Comparison of ENCODE assay signal across 32 mouse cellular contexts in genomic region chr8:87175097-87175496, GRCm38 (mm10).
DNase-seq lines count a peak whose midpoint lies in the region; ATAC-seq and TF ChIP-seq lines count a peak whose summit lies in the region.
"Had no signal": no experiment of that assay in that cellular context is flagged by ENCODE, and none has a peak within 500 bp of the region (broad histone marks: within the 10 kb centered on the region; RNA-seq: fewer than 3 reads in every experiment).

No protein-coding gene starts in this region.

- no peaks in the 10 kb centered on the region for H3K36me3 ChIP-seq in forebrain, postnatal 0 days (ENCODE audit: insufficient read depth)
- H3K36me3 ChIP-seq in forebrain, embryonic 12.5 days (replicated peaks) = no peaks in the 10 kb centered on the region
- H3K36me3 ChIP-seq: embryonic facial prominence, embryonic 13.5 days; heart, embryonic 12.5 days; hindbrain, embryonic 13.5 days; liver, embryonic 15.5 days; lung, embryonic 15.5 days; midbrain, embryonic 15.5 days; neural tube, embryonic 15.5 days had no signal

- H3K4me3 ChIP-seq in forebrain, postnatal 0 days (ENCODE audit: low read depth, low read length) = no peak overlapping the region
- no peak overlapping the region for H3K4me3 ChIP-seq in forebrain, embryonic 12.5 days (replicated peaks)
- no peak overlapping the region for H3K4me3 ChIP-seq in left cerebral cortex, adult 2 months
- H3K4me3 ChIP-seq: embryonic facial prominence, embryonic 13.5 days; erythroblast, embryonic 14.5 days; forebrain, embryonic 13.5 days; gastrocnemius, adult 2 months; heart, embryonic 12.5 days; hindbrain, embryonic 13.5 days; liver, embryonic 15.5 days; lung, embryonic 15.5 days; midbrain, embryonic 15.5 days; neural tube, embryonic 15.5 days had no signal

- H3K27ac ChIP-seq in forebrain, postnatal 0 days (ENCODE audit: low read depth, low read length) = no peak overlapping the region
- no peak overlapping the region for H3K27ac ChIP-seq in forebrain, embryonic 12.5 days
- H3K27ac ChIP-seq in left cerebral cortex, adult 2 months = no peak overlapping the region
- H3K27ac ChIP-seq: embryonic facial prominence, embryonic 13.5 days; forebrain, embryonic 13.5 days; gastrocnemius, adult 2 months; hindbrain, embryonic 13.5 days; liver, embryonic 15.5 days; lung, embryonic 15.5 days; macrophage; midbrain, embryonic 15.5 days; neural tube, embryonic 15.5 days had no signal

- no peak for ATAC-seq in forebrain, postnatal 0 days
- ATAC-seq in forebrain, embryonic 12.5 days (ENCODE audit: low FRiP score) = no peak
- ATAC-seq: CD4-positive, CD25-positive, alpha-beta regulatory T cell, adult 4 months; forebrain, embryonic 13.5 days; midbrain, embryonic 15.5 days had no signal

- DNase-seq in forebrain, postnatal 0 days = peak; percentile 46
- peak; percentile 8 to 37 for DNase-seq in left cerebral cortex, postnatal 25 days (ENCODE audit: low spot score in 2 of 2)
- no peak for DNase-seq in left cerebral cortex, adult 2 months (ENCODE audit: extremely low spot score in 1 of 2, low spot score in 2 of 2)
- DNase-seq in right cerebral cortex, adult 18-20 months = peak; percentile 7
- DNase-seq in right cerebral cortex, postnatal 4 days = no peak
- DNase-seq in brain, embryonic 18.5 days (ENCODE audit: low read depth, low spot score) = peak; percentile 30
- DNase-seq in adrenal gland, postnatal 36 days = no peak
- DNase-seq: adrenal gland, adult 8-10 months; cerebellum, adult 11-12 months; cerebellum, adult 9-11 months; embryo, embryonic 11 days; gastrocnemius, adult 2 months; gastrocnemius, postnatal 36 days; heart, adult 18-20 months; heart, postnatal 4 days; kidney, adult 11 months; retina, postnatal 1 day; right cerebral cortex, postnatal 25 days; spleen, adult 18-20 months; thymus, postnatal 4 days had no signal

- H3K4me1 ChIP-seq in forebrain, postnatal 0 days (ENCODE audit: insufficient read depth) = no peaks in the 10 kb centered on the region
- no peaks in the 10 kb centered on the region for H3K4me1 ChIP-seq in forebrain, embryonic 12.5 days
- H3K4me1 ChIP-seq: embryonic facial prominence, embryonic 13.5 days; forebrain, embryonic 13.5 days; heart, embryonic 12.5 days; hindbrain, embryonic 13.5 days; liver, embryonic 15.5 days; lung, embryonic 15.5 days; midbrain, embryonic 15.5 days; neural tube, embryonic 15.5 days had no signal

- no peaks in the 10 kb centered on the region for H3K9me3 ChIP-seq in forebrain, postnatal 0 days (ENCODE audit: low read length)
- no peaks in the 10 kb centered on the region for H3K9me3 ChIP-seq in forebrain, embryonic 12.5 days
- H3K9me3 ChIP-seq: embryonic facial prominence, embryonic 13.5 days; forebrain, embryonic 13.5 days; heart, embryonic 12.5 days; hindbrain, embryonic 13.5 days; liver, embryonic 15.5 days; lung, embryonic 15.5 days; midbrain, embryonic 15.5 days; neural tube, embryonic 15.5 days had no signal

- TF ChIP-seq CTCF in forebrain, postnatal 0 days (IDR thresholded peaks at IDR 0.05; ENCODE audit: low read depth) = no peak
- TF ChIP-seq CTCF in left cerebral cortex, adult 2 months (IDR thresholded peaks at IDR 0.05) = no peak

- no peak overlapping the region for H3K4me2 ChIP-seq in forebrain, postnatal 0 days (ENCODE audit: low read depth)
- no peak overlapping the region for H3K4me2 ChIP-seq in forebrain, embryonic 12.5 days
- H3K4me2 ChIP-seq: embryonic facial prominence, embryonic 13.5 days; forebrain, embryonic 13.5 days; heart, embryonic 12.5 days; hindbrain, embryonic 13.5 days; liver, embryonic 15.5 days; lung, embryonic 15.5 days; midbrain, embryonic 15.5 days; neural tube, embryonic 15.5 days had no signal

- intact Hi-C loops in left cerebral cortex, postnatal 25 days (cut with DNase I) = no loop called here
- intact Hi-C loops in left cerebral cortex, adult 2 months (cut with DNase I) = no loop called here

- H3K9ac ChIP-seq in forebrain, postnatal 0 days = no peak overlapping the region
- no peak overlapping the region for H3K9ac ChIP-seq in forebrain, embryonic 12.5 days
- H3K9ac ChIP-seq: embryonic facial prominence, embryonic 13.5 days; forebrain, embryonic 13.5 days; heart, embryonic 12.5 days; hindbrain, embryonic 13.5 days; liver, embryonic 15.5 days; lung, embryonic 15.5 days; midbrain, embryonic 15.5 days; neural tube, embryonic 15.5 days had no signal

- H3K27me3 ChIP-seq in forebrain, postnatal 0 days (ENCODE audit: insufficient read depth, low read length) = no peaks in the 10 kb centered on the region
- no peaks in the 10 kb centered on the region for H3K27me3 ChIP-seq in forebrain, embryonic 12.5 days
- H3K27me3 ChIP-seq: embryonic facial prominence, embryonic 13.5 days; forebrain, embryonic 13.5 days; heart, embryonic 12.5 days; liver, embryonic 15.5 days; lung, embryonic 15.5 days; midbrain, embryonic 15.5 days; neural tube, embryonic 15.5 days had no signal

Comparison
In these comparisons a context has a peak if more than half of its experiments do, and no peak if none do; other contexts are left out.
1. DNase-seq: peak in forebrain, postnatal 0 days (single experiment), left cerebral cortex, postnatal 25 days (2 of 2), right cerebral cortex, adult 18-20 months (single experiment) and brain, embryonic 18.5 days (single experiment); none in left cerebral cortex, adult 2 months (0 of 2), right cerebral cortex, postnatal 4 days (single experiment) and adrenal gland, postnatal 36 days (0 of 2).